Mouse (Mus musculus) heart, postnatal 0 days (tissue): Measurements from ENCODE around the gene Sash3.

Experiments
- CTCF ChIP-seq: IDR thresholded peaks from 2 replicates; pipeline ENCODE4 v1.5.1; 2016; ENCODE audit warnings: antibody characterized with exemption, control low read depth, low read depth
- EP300 ChIP-seq: IDR thresholded peaks from 2 replicates; pipeline ENCODE4 v1.6.1; 2016; ENCODE audit warnings: antibody characterized with exemption, low read depth

DNA sequence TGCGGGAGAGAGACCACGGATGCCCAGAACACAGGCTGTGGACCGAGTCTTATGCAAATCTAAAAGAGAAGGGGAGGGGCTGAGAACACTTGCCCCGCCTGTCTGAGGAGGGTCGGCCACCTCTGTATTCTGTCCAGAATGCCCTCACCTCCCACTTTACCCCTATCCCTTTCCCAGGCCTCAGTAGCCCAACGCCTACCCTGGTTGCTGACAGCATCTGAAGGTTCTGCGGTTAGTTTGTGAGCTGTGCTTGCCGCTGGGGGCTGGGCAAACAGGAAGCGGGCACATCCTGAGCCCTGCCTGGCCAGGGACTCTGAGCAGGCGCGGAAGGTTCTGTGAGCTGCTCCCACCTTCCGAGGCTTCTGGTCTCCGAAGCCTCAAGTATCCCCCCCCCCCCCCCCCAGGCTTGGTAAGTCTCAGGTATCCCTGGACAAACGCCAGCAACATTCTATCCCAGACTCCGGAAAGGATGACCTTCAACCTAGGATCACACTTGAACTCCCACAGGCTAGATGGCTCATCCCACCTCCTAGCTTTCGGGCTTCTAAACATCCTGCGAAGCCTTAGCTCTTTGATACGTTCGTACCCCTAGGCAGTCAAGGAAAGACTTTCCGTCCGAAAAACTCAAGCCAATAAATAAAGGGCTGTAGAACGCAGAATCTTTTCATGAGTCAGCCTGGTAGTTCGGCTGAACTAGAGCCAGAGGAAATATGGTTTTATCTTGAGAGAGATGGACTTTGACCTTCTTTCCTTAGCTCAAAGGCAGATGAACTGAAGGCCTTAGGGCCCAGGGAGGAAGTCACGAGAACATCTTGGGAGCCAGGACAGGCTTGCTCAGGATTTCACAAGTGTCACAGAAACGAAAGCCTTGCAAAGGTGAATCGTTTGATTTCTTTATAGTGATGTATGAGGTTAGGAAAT lies 2.6 kb upstream of the Sash3 start:
- no peak for TF ChIP-seq CTCF
- TF ChIP-seq EP300 = no peak
